Mouse (Mus musculus) kidney, embryonic 14.5 days (tissue): ENCODE results near the gene Prkce. TPM values are rescaled to one million over a fixed set of nuclear protein-coding genes. Genes with fewer than 3 reads are reported as not detected.

ENCODE experiments used
- ATAC-seq: fragments of 200-750 bp; cut with Nextera tagmentation; 2 replicates; pipeline ENCODE4 v1.8.0; 2017; ENCODE audit warnings: moderate number of reproducible peaks, mild to moderate bottlenecking, moderate TSS enrichment, moderate library complexity; ENCODE audit not compliant: low FRiP score, low TSS enrichment
- H3K27ac ChIP-seq: fragments of 300-500 bp; sonication (generic); 2 replicates; pipeline ENCODE4 v1.5.1; 2014; ENCODE audit warnings: low read depth, mild to moderate bottlenecking, low read length, moderate library complexity, mixed read lengths
- H3K27me3 ChIP-seq: fragments of 300-500 bp; sonication (generic); 2 replicates; pipeline ENCODE4 v1.6.1; 2014; ENCODE audit warnings: mild to moderate bottlenecking, low read length; ENCODE audit not compliant: control insufficient read depth, insufficient read depth
- H3K36me3 ChIP-seq: fragments of 300-500 bp; sonication (generic); 2 replicates; pipeline ENCODE4 v1.6.1; 2014; ENCODE audit warnings: low read length, mixed read lengths; ENCODE audit not compliant: control insufficient read depth, insufficient read depth
- H3K4me1 ChIP-seq: fragments of 300-500 bp; sonication (generic); 2 replicates; pipeline ENCODE4 v1.6.1; 2014; ENCODE audit warnings: low read length, mixed read lengths; ENCODE audit not compliant: control insufficient read depth, insufficient read depth
- H3K4me2 ChIP-seq: fragments of 300-500 bp; sonication (generic); replicated peaks from 2 replicates; pipeline ENCODE4 v1.6.1; 2014; ENCODE audit warnings: low read depth, mild to moderate bottlenecking, low read length
- H3K4me3 ChIP-seq: fragments of 300-500 bp; sonication (generic); 2 replicates; pipeline ENCODE4 v1.5.1; 2014; ENCODE audit warnings: mild to moderate bottlenecking, low read length
- H3K9ac ChIP-seq: fragments of 300-500 bp; sonication (generic); 2 replicates; pipeline ENCODE4 v1.6.1; 2014; ENCODE audit warnings: low read depth, mild to moderate bottlenecking, low read length, moderate library complexity
- H3K9me3 ChIP-seq: fragments of 300-500 bp; sonication (generic); 2 replicates; pipeline ENCODE4 v1.6.1; 2016; ENCODE audit warnings: low read length; ENCODE audit not compliant: control insufficient read depth
- WGBS: fragments of 180-500 bp; shearing (Covaris S2); extraction: QIAGEN DNeasy Blood & Tissue Kit; methylation state at CpG from one replicate; pipeline ENCODE4 v1.1.7; 2014; 5-methylcytosine and 5-hydroxymethylcytosine counted together
- polyA plus RNA-seq: library from polyadenylated mRNA; unstranded; fragments of >200 nt; fragmentation: Nextera tagmentation; extraction: Ambion mirVana; gene quantifications from 2 replicates; pipeline ENCODE4 v1.2.1, GENCODE M21; 2014

Gene Prkce
- polyA plus RNA-seq, 1 experiment from 2014 or later, result 8.8 TPM

GRCm38 (mm10) chr17:86322840-86323239 lies 155.3 kb downstream of the Prkce start:
- Histone ChIP-seq H3K4me2 (no peak overlapping the region), H3K36me3 (no peaks in the 10 kb centered on the region), H3K9me3 (no peaks in the 10 kb centered on the region), H3K27me3 (no peaks in the 10 kb centered on the region), H3K4me1 (peaks cover 16% of the 10 kb centered on the region), H3K27ac (no peak overlapping the region), H3K4me3 (no peak overlapping the region), H3K9ac (no peak overlapping the region)
- peak; percentile 5; the same call in 1 of the 2 replicates for ATAC-seq
- WGBS, result 31% methylated on average over 5 of the region's 5 CpGs

GRCm38 (mm10) chr17:86323310-86323709 lies 155.7 kb downstream of the Prkce start:
- no peak overlapping the region for H3K4me2 ChIP-seq
- peaks cover 16% of the 10 kb centered on the region for H3K4me1 ChIP-seq
- no peaks in the 10 kb centered on the region for H3K9me3 ChIP-seq
- H3K9ac ChIP-seq, result no peak overlapping the region
- peak overlapping the region; percentile 12; the same call in 1 of the 2 replicates for H3K27ac ChIP-seq
- no peaks in the 10 kb centered on the region for H3K36me3 ChIP-seq
- peak; percentile 33; the same call in 1 of the 2 replicates for ATAC-seq
- H3K27me3 ChIP-seq, result no peaks in the 10 kb centered on the region
- no peak overlapping the region for H3K4me3 ChIP-seq
- 19% methylated on average over 4 of the region's 4 CpGs for WGBS

- WGBS, result 16% methylated on average over 6 of the region's 6 CpGs
- H3K27ac ChIP-seq, result peak overlapping the region; percentile 12; the same call in 1 of the 2 replicates
- ATAC-seq, result peak; percentile 83
Observed at GRCm38 (mm10) chr17:86323909-86324686, 156.5 kb downstream of the Prkce start.

GRCm38 (mm10) chr17:86324756-86325155 lies 157.2 kb downstream of the Prkce start:
- ATAC-seq, result peak; percentile 10; the same call in 1 of the 2 replicates
- no peak overlapping the region for H3K4me3 ChIP-seq
- H3K9me3 ChIP-seq, result no peaks in the 10 kb centered on the region
- H3K27me3 ChIP-seq, result no peaks in the 10 kb centered on the region
- H3K9ac ChIP-seq, result no peak overlapping the region
- H3K4me1 ChIP-seq, result peaks cover 29% of the 10 kb centered on the region
- peak overlapping the region; percentile 60; the same call in 1 of the 2 replicates for H3K27ac ChIP-seq
- H3K36me3 ChIP-seq, result no peaks in the 10 kb centered on the region
- WGBS, result 26% methylated on average over 7 of the region's 7 CpGs
- no peak overlapping the region for H3K4me2 ChIP-seq

More at GRCm38 (mm10) chr17:86323909-86324686, 156.5 kb downstream of the Prkce start:
- Histone ChIP-seq H3K4me1 (peaks cover 22% of the 10 kb centered on the region), H3K36me3 (no peaks in the 10 kb centered on the region), H3K4me3 (no peak overlapping the region), H3K9me3 (no peaks in the 10 kb centered on the region), H3K4me2 (no peak overlapping the region), H3K9ac (no peak overlapping the region), H3K27me3 (no peaks in the 10 kb centered on the region)

- H3K4me3 ChIP-seq, result no peak overlapping the region
- H3K4me2 ChIP-seq, result no peak overlapping the region
- H3K36me3 ChIP-seq, result no peaks in the 10 kb centered on the region
- no peak for ATAC-seq
- 66% methylated on average over 10 of the region's 10 CpGs for WGBS
- H3K9ac ChIP-seq, result no peak overlapping the region
- H3K4me1 ChIP-seq, result peaks cover 35% of the 10 kb centered on the region
- H3K27ac ChIP-seq, result peak overlapping the region; percentile 60; the same call in 1 of the 2 replicates
- H3K9me3 ChIP-seq, result no peaks in the 10 kb centered on the region
- no peaks in the 10 kb centered on the region for H3K27me3 ChIP-seq
Observed at GRCm38 (mm10) chr17:86325317-86325716, 157.7 kb downstream of the Prkce start.

- Histone ChIP-seq H3K4me3 (no peak overlapping the region), H3K27me3 (no peaks in the 10 kb centered on the region), H3K9ac (no peak overlapping the region), H3K4me2 (no peak overlapping the region), H3K4me1 (peaks cover 48% of the 10 kb centered on the region), H3K36me3 (no peaks in the 10 kb centered on the region), H3K27ac (no peak overlapping the region), H3K9me3 (no peaks in the 10 kb centered on the region)
- 80% methylated on average over 4 of the region's 4 CpGs for WGBS
- no peak for ATAC-seq
Observed at GRCm38 (mm10) chr17:86327958-86328357, 160.4 kb downstream of the Prkce start.

GRCm38 (mm10) chr17:86329273-86330075 lies 161.9 kb downstream of the Prkce start:
- peak overlapping the region; percentile 71; the same call in 1 of the 2 replicates for H3K27ac ChIP-seq
- H3K9me3 ChIP-seq, result no peaks in the 10 kb centered on the region
- H3K9ac ChIP-seq, result peak overlapping the region; percentile 23; the same call in 1 of the 2 replicates
- no peak overlapping the region for H3K4me3 ChIP-seq
- H3K27me3 ChIP-seq, result no peaks in the 10 kb centered on the region
- peaks cover 42% of the 10 kb centered on the region for H3K4me1 ChIP-seq
- no peaks in the 10 kb centered on the region for H3K36me3 ChIP-seq
- peak overlapping the region; percentile 31; the same call in 1 of the 2 replicates for H3K4me2 ChIP-seq
- ATAC-seq, result peak; percentile 21
- 13% methylated on average over 16 of the region's 16 CpGs for WGBS

- H3K9me3 ChIP-seq, result no peaks in the 10 kb centered on the region
- ATAC-seq, result peak; percentile 75
- H3K9ac ChIP-seq, result no peak overlapping the region
- H3K27me3 ChIP-seq, result no peaks in the 10 kb centered on the region
- peak overlapping the region; percentile 31; the same call in 1 of the 2 replicates for H3K4me2 ChIP-seq
- 29% methylated on average over 16 of the region's 16 CpGs for WGBS
- peak overlapping the region; percentile 71; the same call in 1 of the 2 replicates for H3K27ac ChIP-seq
- no peak overlapping the region for H3K4me3 ChIP-seq
- H3K4me1 ChIP-seq, result peaks cover 39% of the 10 kb centered on the region
- H3K36me3 ChIP-seq, result no peaks in the 10 kb centered on the region
Observed at GRCm38 (mm10) chr17:86330076-86330955, 162.7 kb downstream of the Prkce start.
